9 mouse cellular contexts compared by ENCODE assay signal in genomic region chr7:16426129-16426729, GRCm38 (mm10). TPM values are rescaled to one million over a fixed set of nuclear protein-coding genes. Genes with fewer than 3 reads are reported as not detected.
A peak's percentile ranks its signal among the peaks of the same experiment; 100 is the strongest.
DNase-seq lines count a peak whose midpoint lies in the region; ATAC-seq and TF ChIP-seq lines count a peak whose summit lies in the region.
"Had no signal": no experiment of that assay in that cellular context is flagged by ENCODE, and none has a peak within 500 bp of the region (broad histone marks: within the 10 kb centered on the region; RNA-seq: fewer than 3 reads in every experiment).

No protein-coding gene starts in this region.

- peaks cover 99% of the 10 kb centered on the region for H3K36me3 ChIP-seq in G1E (replicated peaks)
- peaks cover 100% of the 10 kb centered on the region for H3K36me3 ChIP-seq in hindbrain, embryonic 13.5 days

- no peak overlapping the region for H3K27ac ChIP-seq in hindbrain, embryonic 13.5 days
- H3K27ac ChIP-seq: embryonic facial prominence, embryonic 13.5 days had no signal

- H3K4me3 ChIP-seq in G1E (ENCODE audit: low read depth, low read length): no peak overlapping the region
- no peak overlapping the region for H3K4me3 ChIP-seq in hindbrain, embryonic 13.5 days
- H3K4me3 ChIP-seq: embryonic facial prominence, embryonic 13.5 days had no signal

- TF ChIP-seq CTCF in G1E (IDR thresholded peaks at IDR 0.05; ENCODE audit: low read depth, low read length): peak; percentile 47

- H3K4me2 ChIP-seq in hindbrain, embryonic 13.5 days: no peak overlapping the region
- H3K4me2 ChIP-seq: embryonic facial prominence, embryonic 13.5 days had no signal

- H3K27me3 ChIP-seq in G1E (ENCODE audit: insufficient read depth, low read length): no peaks in the 10 kb centered on the region
- no peaks in the 10 kb centered on the region for H3K27me3 ChIP-seq in hindbrain, embryonic 13.5 days
- H3K27me3 ChIP-seq: embryonic facial prominence, embryonic 13.5 days had no signal

- H3K9ac ChIP-seq in hindbrain, embryonic 13.5 days: no peak overlapping the region
- H3K9ac ChIP-seq: embryonic facial prominence, embryonic 13.5 days had no signal

- 0 out of 2 replicates have a peak, but pooled peaks have one; percentile 34 for ATAC-seq in G1E (ENCODE audit: extremely low read depth, insufficient number of reproducible peaks, low FRiP score, poor library complexity, severe bottlenecking)
- 0 out of 2 replicates have a peak, but pooled peaks have one; percentile 71 for ATAC-seq in hindbrain, embryonic 13.5 days (ENCODE audit: low FRiP score)

- H3K4me1 ChIP-seq in G1E (ENCODE audit: insufficient read depth, low read depth, low read length): 0 out of 2 replicates have a peak, but pooled peaks cover 6% of the 10 kb centered on the region
- no peaks in the 10 kb centered on the region for H3K4me1 ChIP-seq in hindbrain, embryonic 13.5 days (replicated peaks)
- H3K4me1 ChIP-seq: embryonic facial prominence, embryonic 13.5 days had no signal

- DNase-seq in G1E (ENCODE audit: low spot score): peak; percentile 43
- DNase-seq in cerebellum, adult 18-20 months: peak; percentile 83 to 84
- peak; percentile 51 for DNase-seq in forelimb bud, embryonic 11.5 days (ENCODE audit: low read depth, low spot score)
- peak; percentile 41 for DNase-seq in left cerebral cortex, adult 11 months (ENCODE audit: low spot score)
- peak; percentile 94 for DNase-seq in lung, postnatal 36 days
- peak; percentile 65 for DNase-seq in right cerebral cortex, adult 18-20 months
- peak; percentile 67 to 72 for DNase-seq in urinary bladder, adult 18-20 months (ENCODE audit: low spot score in 2 of 2)

- 66% methylated on average over 4 of the region's 4 CpGs for WGBS in hindbrain, embryonic 13.5 days

- H3K9me3 ChIP-seq in G1E (replicated peaks): no peaks in the 10 kb centered on the region
- no peaks in the 10 kb centered on the region for H3K9me3 ChIP-seq in hindbrain, embryonic 13.5 days
- H3K9me3 ChIP-seq: embryonic facial prominence, embryonic 13.5 days had no signal

RNA-seq across cellular contexts. Expression of gene Zc3h4, which starts 25.5 kb away (rescaled TPM):
- total RNA-seq in G1E (2014; fragmentation: Nextera tagmentation): 62.2 and 64.4 TPM in 2 replicates
- 18.6 and 23.7 TPM in 2 replicates for total RNA-seq in G1E (2017)
- 179 and 193 TPM in 2 replicates for polyA plus RNA-seq in G1E (2012)
- polyA plus RNA-seq in hindbrain, embryonic 13.5 days (2015; fragmentation: Nextera tagmentation; extraction: Ambion mirVana): 17.4 and 18.6 TPM in 2 replicates

RNA-seq across cellular contexts. Expression of gene Tmem160, which starts 26.4 kb away (rescaled TPM):
- total RNA-seq in G1E (2014; fragmentation: Nextera tagmentation) (21.6 and 22.7 TPM in 2 replicates), G1E (2017) (23.9 and 35.0 TPM in 2 replicates)
- 166 and 224 TPM in 2 replicates for polyA plus RNA-seq in G1E (2012)
- polyA plus RNA-seq in hindbrain, embryonic 13.5 days (2015; fragmentation: Nextera tagmentation; extraction: Ambion mirVana): 55.9 and 60.8 TPM in 2 replicates

RNA-seq across cellular contexts. Expression of gene Sae1, which starts 38.6 kb away (rescaled TPM):
- total RNA-seq in G1E (2014; fragmentation: Nextera tagmentation): 105 TPM in 2 replicates
- total RNA-seq in G1E (2017): 319 and 383 TPM in 2 replicates
- polyA plus RNA-seq in G1E (2012): 49.5 and 52.0 TPM in 2 replicates
- 259 and 260 TPM in 2 replicates for polyA plus RNA-seq in hindbrain, embryonic 13.5 days (2015; fragmentation: Nextera tagmentation; extraction: Ambion mirVana)

RNA-seq across cellular contexts. Expression of gene Npas1, which starts 51.3 kb away (rescaled TPM):
- total RNA-seq in G1E (2014; fragmentation: Nextera tagmentation) (not detected in 2 replicates), G1E (2017) (0.05 TPM in 1 of 2 replicates, not detected in the other)
- not detected in 2 replicates for polyA plus RNA-seq in G1E (2012)
- 2.3 and 2.5 TPM in 2 replicates for polyA plus RNA-seq in hindbrain, embryonic 13.5 days (2015; fragmentation: Nextera tagmentation; extraction: Ambion mirVana)

Comparison
In these comparisons a context has a peak if more than half of its experiments do, and no peak if none do; other contexts are left out.
1. DNase-seq: peak in every context shown above with its lines; median percentile 94 in lung, postnatal 36 days; 84 in cerebellum, adult 18-20 months; 70 in urinary bladder, adult 18-20 months; 65 in right cerebral cortex, adult 18-20 months; 51 in forelimb bud, embryonic 11.5 days; 43 in G1E; 41 in left cerebral cortex, adult 11 months.